Mouse (Mus musculus) liver, embryonic 14.5 days (tissue): ENCODE data around the gene Henmt1. TPM values are rescaled to one million over a fixed set of nuclear protein-coding genes. Genes with fewer than 3 reads are reported as not detected.

ENCODE experiments used
- ATAC-seq: fragments of 200-750 bp; cut with Nextera tagmentation; 2 replicates; pipeline ENCODE4 v1.8.0; 2017; ENCODE audit warnings: moderate number of reproducible peaks, mild to moderate bottlenecking, moderate library complexity; ENCODE audit not compliant: insufficient read depth
- DNase-seq, 3 experiments: peaks; one replicate each; pipeline ENCODE4 v3.0.0-alpha.2; 2012 to 2013; ENCODE audit warnings: low read depth in 3 of 3, low spot score in 3 of 3
- H3K27ac ChIP-seq: fragments of 300-500 bp; sonication (generic); 2 replicates; pipeline ENCODE4 v1.5.1; 2014; ENCODE audit warnings: moderate library complexity, mild to moderate bottlenecking, control low read depth, inconsistent platforms
- H3K27me3 ChIP-seq: fragments of 300-500 bp; sonication (generic); 2 replicates; pipeline ENCODE4 v1.6.1; 2014; ENCODE audit warnings: mild to moderate bottlenecking, low read length, moderate library complexity; ENCODE audit not compliant: control insufficient read depth, insufficient read depth
- H3K36me3 ChIP-seq: fragments of 300-500 bp; sonication (generic); replicated peaks from 2 replicates; pipeline ENCODE4 v1.6.1; 2014; ENCODE audit warnings: low read depth; ENCODE audit not compliant: control insufficient read depth, insufficient read depth
- H3K4me1 ChIP-seq, 2 experiments: fragments of 200-500 bp in 1 of 2; fragments of 300-500 bp in 1 of 2; sonication (generic) in 1 of 2; replicated peaks; 2 replicates each; pipeline ENCODE4 v1.6.1; 2012 to 2014; ENCODE audit warnings: antibody characterized with exemption in 1 of 2, inconsistent platforms in 1 of 2, low read length in 1 of 2; ENCODE audit not compliant: control insufficient read depth in 2 of 2, insufficient read depth in 2 of 2
- H3K4me2 ChIP-seq: fragments of 300-500 bp; sonication (generic); 2 replicates; pipeline ENCODE4 v1.6.1; 2014; ENCODE audit warnings: low read depth, mild to moderate bottlenecking, control low read depth, moderate library complexity
- H3K4me3 ChIP-seq, 2 experiments: fragments of 200-500 bp in 1 of 2; fragments of 300-500 bp in 1 of 2; sonication (generic) in 1 of 2; 2 replicates each; pipeline ENCODE4 v1.5.1; 2012 to 2014; ENCODE audit warnings: low read depth in 2 of 2, low read length in 2 of 2, mild to moderate bottlenecking in 2 of 2, control low read depth in 1 of 2, inconsistent platforms in 1 of 2, moderate library complexity in 1 of 2; ENCODE audit not compliant: insufficient read depth in 1 of 2
- H3K9ac ChIP-seq: fragments of 300-500 bp; sonication (generic); replicated peaks from 2 replicates; pipeline ENCODE4 v1.6.1; 2014; ENCODE audit warnings: mild to moderate bottlenecking, control low read depth, moderate library complexity
- H3K9me3 ChIP-seq: fragments of 300-500 bp; sonication (generic); 2 replicates; pipeline ENCODE4 v1.6.1; 2016; ENCODE audit warnings: low read length, mixed read lengths; ENCODE audit not compliant: control insufficient read depth
- CTCF ChIP-seq: IDR thresholded peaks from 2 replicates; pipeline ENCODE4 v1.5.1; 2016; ENCODE audit warnings: antibody characterized with exemption, low read depth, control low read depth
- EP300 ChIP-seq: IDR thresholded peaks from 2 replicates; pipeline ENCODE4 v1.6.1; 2016; ENCODE audit warnings: antibody characterized with exemption, low read depth
- WGBS: fragments of 180-500 bp; shearing (Covaris S2); extraction: QIAGEN DNeasy Blood & Tissue Kit; methylation state at CpG from one replicate; pipeline ENCODE4 v1.1.7; 2014; ENCODE audit not compliant: insufficient replicate concordance; 5-methylcytosine and 5-hydroxymethylcytosine counted together
- polyA plus RNA-seq, 2 experiments: library from polyadenylated mRNA; depleted of rRNA in 1 of 2; stranded (reverse) in 1 of 2; unstranded in 1 of 2; fragments of >200 nt; fragmentation: Nextera tagmentation in 1 of 2; extraction: Ambion mirVana in 1 of 2; gene quantifications; 2 replicates each; pipeline versions ENCODE4 v1.2.1 to v1.2.3; 2012 to 2014

Gene Henmt1
- polyA plus RNA-seq, 2 experiments = 0.03 TPM; not detected in 1

DNA sequence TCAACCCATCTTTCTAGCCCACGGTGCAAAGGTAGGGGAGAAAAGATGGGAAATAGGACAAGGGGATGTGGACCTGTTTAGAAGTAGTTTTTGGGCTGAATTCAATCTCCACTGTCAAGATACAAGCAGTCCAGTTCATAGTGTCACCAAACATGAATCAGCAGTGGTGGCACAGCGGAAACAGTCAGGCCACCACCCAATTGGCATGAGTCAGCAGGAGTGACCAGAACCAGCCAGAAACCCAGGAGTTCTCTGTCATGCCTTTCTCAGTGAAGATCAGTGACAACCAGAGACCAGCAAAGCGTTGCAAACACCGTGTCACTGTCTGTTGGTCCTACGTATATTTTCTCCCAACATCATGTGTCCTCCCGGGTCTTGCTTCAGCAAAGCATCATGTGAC, 6.1 kb upstream of the Henmt1 start:
- H3K27ac ChIP-seq = no peak overlapping the region
- ATAC-seq = no peak
- H3K4me1 ChIP-seq = no peaks in the 10 kb centered on the region
- DNase-seq = no peak
- H3K4me3 ChIP-seq = no peak overlapping the region
- H3K9me3 ChIP-seq = no peaks in the 10 kb centered on the region
- H3K36me3 ChIP-seq = no peaks in the 10 kb centered on the region
- 71% methylated on average over 6 of the region's 6 CpGs for WGBS
- no peak overlapping the region for H3K9ac ChIP-seq
- no peaks in the 10 kb centered on the region for H3K27me3 ChIP-seq
- TF ChIP-seq CTCF (no peak), EP300 (no peak)
- H3K4me2 ChIP-seq = no peak overlapping the region

- WGBS = 77% methylated on average over 5 of the region's 5 CpGs
- H3K9me3 ChIP-seq = no peaks in the 10 kb centered on the region
- no peaks in the 10 kb centered on the region for H3K4me1 ChIP-seq
These were observed 982 bp upstream of the Henmt1 start for GRCm38 (mm10) chr3:108938691-108939090.

DNA sequence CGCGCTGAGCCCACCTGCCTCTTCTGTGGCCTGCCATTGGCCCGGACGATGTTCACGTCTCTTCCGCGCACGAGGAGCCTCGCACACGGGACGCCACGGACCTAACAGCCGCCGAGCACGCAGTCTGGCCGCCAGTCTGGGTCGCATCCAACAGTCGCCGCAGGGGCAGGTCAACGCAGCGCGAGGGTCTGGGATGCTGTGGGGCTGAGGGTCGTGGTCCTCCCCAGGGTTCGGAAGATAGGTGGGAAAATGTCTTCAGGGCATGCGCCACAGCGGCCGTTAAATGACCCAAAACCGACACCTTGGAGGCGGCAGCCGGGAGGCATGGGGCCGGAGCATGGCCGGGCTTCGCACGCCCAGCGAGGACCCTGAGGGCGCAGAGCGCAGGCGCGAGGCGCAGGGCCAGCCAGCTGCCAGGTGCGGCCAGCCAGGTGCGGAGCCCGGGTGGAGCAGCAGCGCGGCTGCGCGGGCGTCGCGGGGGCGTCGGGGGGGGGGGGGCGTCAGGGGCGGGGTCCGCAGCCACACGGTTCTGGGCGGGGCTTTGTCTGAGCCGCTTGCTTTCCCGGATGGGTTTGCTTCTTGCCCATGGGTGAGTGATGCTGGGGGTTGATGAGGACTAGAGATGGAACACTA, 444 bp downstream of the Henmt1 start, which contains the start of gene Gm9857:
TSS of gene Gm9857 (minus strand) at position 445 of the 633 bp plus-strand sequence.
- no peak within 1 kb of the TSS for H3K9ac ChIP-seq
- H3K27me3 ChIP-seq = no peaks in the 10 kb centered on the region
- no peak within 1 kb of the TSS for H3K27ac ChIP-seq
- no peak for DNase-seq
- no peaks in the 10 kb centered on the region for H3K36me3 ChIP-seq
- ATAC-seq = no peak
- no peaks in the 10 kb centered on the region for H3K9me3 ChIP-seq
- TF ChIP-seq CTCF (no peak), EP300 (no peak)
- H3K4me1 ChIP-seq = no peaks in the 10 kb centered on the region
- 47% methylated on average over 59 of the region's 59 CpGs for WGBS
- no peak within 1 kb of the TSS; a peak in 1 of 4 replicates for H3K4me3 ChIP-seq
- peak within 1 kb of the TSS; percentile 46 for H3K4me2 ChIP-seq

More at GRCm38 (mm10) chr3:108938691-108939090, 982 bp upstream of the Henmt1 start:
- Histone ChIP-seq H3K36me3 (no peaks in the 10 kb centered on the region), H3K4me3 (no peak overlapping the region), H3K9ac (no peak overlapping the region), H3K27me3 (no peaks in the 10 kb centered on the region), H3K4me2 (no peak overlapping the region), H3K27ac (no peak overlapping the region)
- TF ChIP-seq EP300 (no peak), CTCF (no peak)
- ATAC-seq = no peak
- no peak for DNase-seq

DNA sequence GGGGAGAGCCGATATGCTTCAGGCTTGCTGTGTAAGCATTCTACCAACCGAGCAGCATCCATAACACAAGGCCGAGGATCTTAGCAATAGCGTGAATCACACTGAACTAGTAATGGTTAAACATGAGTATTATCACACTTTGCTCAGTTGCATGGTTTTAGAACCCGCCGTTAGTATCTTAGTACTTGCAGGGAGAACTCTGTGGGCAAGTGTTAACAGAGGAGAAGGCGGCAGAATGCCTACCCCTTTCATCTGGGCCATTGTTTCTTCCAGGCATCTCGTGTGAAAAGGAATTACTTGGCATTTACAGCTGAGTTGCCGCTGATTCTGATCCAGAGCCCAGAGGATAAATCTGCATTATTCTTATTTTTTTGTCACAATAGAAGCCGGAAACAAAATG, 1.3 kb downstream of the Henmt1 start:
- Histone ChIP-seq H3K9ac (no peak overlapping the region), H3K4me3 (no peak overlapping the region), H3K9me3 (no peaks in the 10 kb centered on the region), H3K4me2 (no peak overlapping the region), H3K27ac (no peak overlapping the region), H3K36me3 (no peaks in the 10 kb centered on the region), H3K27me3 (no peaks in the 10 kb centered on the region), H3K4me1 (no peaks in the 10 kb centered on the region)
- ATAC-seq (no peak), DNase-seq (no peak)
- WGBS = 74% methylated on average over 10 of the region's 10 CpGs
- TF ChIP-seq CTCF (no peak), EP300 (no peak)

DNA sequence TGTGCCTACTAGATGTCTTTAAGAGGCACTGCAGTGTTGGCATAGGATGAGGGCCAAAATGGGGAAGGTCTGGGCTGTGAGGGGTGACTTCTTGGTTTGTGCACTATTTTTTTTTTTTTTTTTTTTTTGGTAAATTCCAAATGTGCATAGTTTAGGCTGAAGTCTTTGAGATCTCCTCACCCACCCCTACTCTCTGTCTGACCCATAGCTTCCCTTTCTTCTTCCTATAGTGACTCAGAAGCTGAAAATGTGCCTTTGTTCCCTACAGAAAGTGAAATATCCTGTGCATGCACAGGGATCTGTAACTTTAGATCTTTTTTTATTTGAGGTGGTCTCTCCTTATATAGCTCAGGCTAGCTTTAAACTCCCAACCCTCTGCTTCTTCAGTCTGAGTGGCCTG, 18.3 kb downstream of the Henmt1 start:
- Histone ChIP-seq H3K4me2 (no peak overlapping the region), H3K4me3 (no peak overlapping the region), H3K27me3 (no peaks in the 10 kb centered on the region), H3K36me3 (no peaks in the 10 kb centered on the region), H3K27ac (no peak overlapping the region), H3K9ac (no peak overlapping the region), H3K9me3 (no peaks in the 10 kb centered on the region), H3K4me1 (peaks cover 0 to 3% of the 10 kb centered on the region in 2 experiments; a peak in 2 of 4 replicates)
- DNase-seq = no peak
- ATAC-seq = no peak
- TF ChIP-seq CTCF (no peak), EP300 (no peak)
